7 mouse cellular contexts compared by ENCODE assay signal in genomic region chr11:88155451-88155850, GRCm38 (mm10). TPM values are rescaled to one million over a fixed set of nuclear protein-coding genes. Genes with fewer than 3 reads are reported as not detected.
DNase-seq lines count a peak whose midpoint lies in the region; ATAC-seq lines count a peak whose summit lies in the region.

No protein-coding gene starts in this region.

- no peak overlapping the region for H3K4me3 ChIP-seq in heart, embryonic 12.5 days
- no peak overlapping the region for H3K4me3 ChIP-seq in limb, embryonic 12.5 days (replicated peaks)

- 65% methylated on average over 3 of the region's 3 CpGs for WGBS in heart, embryonic 12.5 days
- WGBS in limb, embryonic 12.5 days = 43% methylated on average over 3 of the region's 3 CpGs

- no peaks in the 10 kb centered on the region for H3K27me3 ChIP-seq in heart, embryonic 12.5 days (replicated peaks)
- H3K27me3 ChIP-seq in limb, embryonic 12.5 days = no peaks in the 10 kb centered on the region

- intact Hi-C loops in left cerebral cortex, postnatal 4 days (cut with DNase I) = no loop called here

- H3K9me3 ChIP-seq in heart, embryonic 12.5 days (replicated peaks) = no peaks in the 10 kb centered on the region
- no peaks in the 10 kb centered on the region for H3K9me3 ChIP-seq in limb, embryonic 12.5 days

- peak overlapping the region; percentile 80 for H3K27ac ChIP-seq in heart, embryonic 12.5 days (ENCODE audit: poor library complexity, severe bottlenecking)
- H3K27ac ChIP-seq in limb, embryonic 12.5 days = peak overlapping the region; percentile 70

- no peak for ATAC-seq in heart, embryonic 12.5 days (ENCODE audit: insufficient number of reproducible peaks, low FRiP score)
- no peak for ATAC-seq in limb, embryonic 12.5 days (ENCODE audit: insufficient number of reproducible peaks, insufficient read depth, low FRiP score, low TSS enrichment, low read depth)
- no peak for ATAC-seq in inflammation-experienced regulatory T-cells, adult 6 months

- DNase-seq in left cerebral cortex, postnatal 4 days = peak; percentile 74
- DNase-seq in left cerebral cortex, adult 18-20 months (ENCODE audit: low spot score in 2 of 2) = no peak
- peak; percentile 80 for DNase-seq in fibroblast of lung, adult 2 months (ENCODE audit: low read depth)
- no peak for DNase-seq in lung, postnatal 14 days

- peaks cover 88% of the 10 kb centered on the region for H3K4me1 ChIP-seq in heart, embryonic 12.5 days (replicated peaks)
- peaks cover 82% of the 10 kb centered on the region for H3K4me1 ChIP-seq in limb, embryonic 12.5 days (replicated peaks)

- peak overlapping the region; percentile 45; the same call in 1 of the 2 replicates for H3K9ac ChIP-seq in heart, embryonic 12.5 days
- H3K9ac ChIP-seq in limb, embryonic 12.5 days (replicated peaks) = no peak overlapping the region; the same call in 1 of the 2 replicates

- H3K4me2 ChIP-seq in heart, embryonic 12.5 days = no peak overlapping the region
- no peak overlapping the region for H3K4me2 ChIP-seq in limb, embryonic 12.5 days

- no peaks in the 10 kb centered on the region for H3K36me3 ChIP-seq in heart, embryonic 12.5 days
- H3K36me3 ChIP-seq in limb, embryonic 12.5 days = no peaks in the 10 kb centered on the region

RNA-seq across cellular contexts. Expression of gene Mrps23, which starts 48.7 kb away (rescaled TPM):
- 10 to 100 TPM; 55.2 to 65.1 TPM for total RNA-seq in left cerebral cortex, postnatal 4 days (2021)
- total RNA-seq in left cerebral cortex, adult 18-20 months (2021) = 10 to 100 TPM; 64.4 to 71.4 TPM
- polyA plus RNA-seq in heart, embryonic 12.5 days (2016; fragmentation: Nextera tagmentation; extraction: Ambion mirVana) = 79.2 and 81.4 TPM in 2 replicates
- 53.2 and 59.5 TPM in 2 replicates for polyA plus RNA-seq in limb, embryonic 12.5 days (2016; fragmentation: Nextera tagmentation; extraction: Ambion mirVana)
- polyA plus RNA-seq in inflammation-experienced regulatory T-cells, adult 6 months (2017; shearing (Covaris generic)) = 100 to 1,000 TPM in 2 of 3 experiments, 10 to 100 TPM in 1; 75.3 to 134 (median 101) TPM

RNA-seq across cellular contexts. Expression of gene Cuedc1, which starts 57.6 kb away (rescaled TPM):
- 10 to 100 TPM; 65.4 to 69.7 TPM for total RNA-seq in left cerebral cortex, postnatal 4 days (2021)
- total RNA-seq in left cerebral cortex, adult 18-20 months (2021) = 10 to 100 TPM; 27.4 to 28.5 TPM
- polyA plus RNA-seq in heart, embryonic 12.5 days (2016; fragmentation: Nextera tagmentation; extraction: Ambion mirVana) = 20.7 and 22.9 TPM in 2 replicates
- 32.1 and 37.3 TPM in 2 replicates for polyA plus RNA-seq in limb, embryonic 12.5 days (2016; fragmentation: Nextera tagmentation; extraction: Ambion mirVana)
- 1 to 10 TPM; 2.0 to 6.4 (median 5.2) TPM for polyA plus RNA-seq in inflammation-experienced regulatory T-cells, adult 6 months (2017; shearing (Covaris generic))

Comparison
In these comparisons a context has a peak if more than half of its experiments do, and no peak if none do; other contexts are left out.
1. DNase-seq: peak in left cerebral cortex, postnatal 4 days (single experiment) and fibroblast of lung, adult 2 months (single experiment); none in left cerebral cortex, adult 18-20 months (0 of 2) and lung, postnatal 14 days (single experiment).